Mouse (Mus musculus) ES-Bruce4 (cell line): ENCODE measurements around the gene Tmem254a.
"Not testable (repeated sequence)": the region's sequence is repeated elsewhere in the genome, so short reads cannot be mapped to it uniquely, and the experiment has no call there.

Experiments
- CTCF ChIP-seq: IDR thresholded peaks from one replicate; pipeline ENCODE4 v1.8.1; 2011; ENCODE audit warnings: low read depth, low read length
- EP300 ChIP-seq: IDR thresholded peaks from 2 replicates; pipeline ENCODE4 v1.6.1; 2011; ENCODE audit warnings: low read depth, low read length; ENCODE audit not compliant: insufficient read depth
- POLR2A ChIP-seq: IDR thresholded peaks from one replicate; pipeline ENCODE4 v1.8.1; 2011; ENCODE audit warnings: low read length; ENCODE audit not compliant: insufficient read depth

GRCm38 (mm10) chr14:25894566-25894965 is 32.9 kb downstream of the Tmem254a start:
- not testable (repeated sequence) for TF ChIP-seq POLR2A, CTCF, EP300
